Mouse (Mus musculus) lung, embryonic 16.5 days (tissue): ENCODE data around the gene Klhdc7b. TPM values are rescaled to one million over a fixed set of nuclear protein-coding genes. Genes with fewer than 3 reads are reported as not detected.

ENCODE experiments used
- ATAC-seq: fragments of 200-750 bp; cut with Nextera tagmentation; 2 replicates; pipeline ENCODE4 v1.8.0; 2017; ENCODE audit warnings: low read depth, mild to moderate bottlenecking, moderate library complexity
- H3K27ac ChIP-seq: fragments of 300-500 bp; sonication (generic); 2 replicates; pipeline ENCODE4 v1.5.1; 2014; ENCODE audit warnings: mild to moderate bottlenecking, control low read depth, low read length
- H3K27me3 ChIP-seq: fragments of 300-500 bp; sonication (generic); 2 replicates; pipeline ENCODE4 v1.6.1; 2014; ENCODE audit warnings: low read depth, low read length, mixed read lengths; ENCODE audit not compliant: control insufficient read depth, insufficient read depth
- H3K36me3 ChIP-seq: fragments of 300-500 bp; sonication (generic); 2 replicates; pipeline ENCODE4 v1.6.1; 2014; ENCODE audit warnings: low read length; ENCODE audit not compliant: control insufficient read depth, insufficient read depth
- H3K4me1 ChIP-seq: fragments of 300-500 bp; sonication (generic); replicated peaks from 2 replicates; pipeline ENCODE4 v1.6.1; 2014; ENCODE audit warnings: low read length, mixed read lengths; ENCODE audit not compliant: control insufficient read depth, insufficient read depth
- H3K4me2 ChIP-seq: fragments of 300-500 bp; sonication (generic); 2 replicates; pipeline ENCODE4 v1.6.1; 2014; ENCODE audit warnings: low read depth, low read length, control low read depth
- H3K4me3 ChIP-seq: fragments of 300-500 bp; sonication (generic); 2 replicates; pipeline ENCODE4 v1.5.1; 2014; ENCODE audit warnings: mild to moderate bottlenecking, low read length, control low read depth
- H3K9ac ChIP-seq: fragments of 300-500 bp; sonication (generic); 2 replicates; pipeline ENCODE4 v1.6.1; 2014; ENCODE audit warnings: low read length, control low read depth
- H3K9me3 ChIP-seq: fragments of 300-500 bp; sonication (generic); 2 replicates; pipeline ENCODE4 v1.6.1; 2016; ENCODE audit warnings: low read length; ENCODE audit not compliant: control insufficient read depth
- WGBS: fragments of 180-500 bp; shearing (Covaris S2); extraction: QIAGEN DNeasy Blood & Tissue Kit; methylation state at CpG from one replicate; pipeline ENCODE4 v1.1.7; 2014; 5-methylcytosine and 5-hydroxymethylcytosine counted together
- polyA plus RNA-seq: library from polyadenylated mRNA; unstranded; fragments of >200 nt; fragmentation: Nextera tagmentation; extraction: Ambion mirVana; gene quantifications from 2 replicates; pipeline ENCODE4 v1.2.1, GENCODE M21; 2015

The Klhdc7b gene
- polyA plus RNA-seq, 1 experiment from 2014 or later, result 0.04 TPM

- no peaks in the 10 kb centered on the region for H3K36me3 ChIP-seq
Observed at GRCm38 (mm10) chr15:89406691-89407090, 22.0 kb downstream of the Klhdc7b start.

GRCm38 (mm10) chr15:89410118-89410517, 25.4 kb downstream of the Klhdc7b start, which contains the start of gene Syce3:
Gene Syce3, minus strand, starts transcription at chr15:89410503.
- Histone ChIP-seq H3K4me1 (no peaks in the 10 kb centered on the region), H3K4me2 (no peak within 1 kb of the TSS), H3K4me3 (no peak within 1 kb of the TSS), H3K36me3 (no peaks in the 10 kb centered on the region), H3K27me3 (no peaks in the 10 kb centered on the region), H3K9me3 (peaks cover 2% of the 10 kb centered on the region; the same call in 1 of the 2 replicates), H3K9ac (no peak within 1 kb of the TSS), H3K27ac (no peak within 1 kb of the TSS)
- 67% methylated on average over 11 of the region's 24 CpGs for WGBS
- ATAC-seq, result no peak

More at GRCm38 (mm10) chr15:89406691-89407090, 22.0 kb downstream of the Klhdc7b start:
- Histone ChIP-seq H3K27ac (no peak overlapping the region), H3K9ac (no peak overlapping the region), H3K4me2 (no peak overlapping the region), H3K4me1 (no peaks in the 10 kb centered on the region), H3K4me3 (no peak overlapping the region), H3K9me3 (peaks cover 2% of the 10 kb centered on the region; the same call in 1 of the 2 replicates), H3K27me3 (no peaks in the 10 kb centered on the region)
- ATAC-seq, result no peak

- Histone ChIP-seq H3K27ac (no peak overlapping the region), H3K4me3 (no peak overlapping the region), H3K36me3 (no peaks in the 10 kb centered on the region; the same call in 1 of the 2 replicates), H3K4me2 (no peak overlapping the region), H3K4me1 (no peaks in the 10 kb centered on the region), H3K27me3 (no peaks in the 10 kb centered on the region), H3K9ac (no peak overlapping the region), H3K9me3 (no peaks in the 10 kb centered on the region; the same call in 1 of the 2 replicates)
- ATAC-seq, result no peak
- WGBS, result 78% methylated on average over 8 of the region's 8 CpGs
Observed at GRCm38 (mm10) chr15:89415282-89415681, 30.6 kb downstream of the Klhdc7b start.

- Histone ChIP-seq H3K36me3 (peaks cover 3% of the 10 kb centered on the region; the same call in 1 of the 2 replicates), H3K4me2 (no peak overlapping the region), H3K27me3 (no peaks in the 10 kb centered on the region), H3K27ac (no peak overlapping the region), H3K9me3 (no peaks in the 10 kb centered on the region), H3K4me1 (no peaks in the 10 kb centered on the region; the same call in 1 of the 2 replicates), H3K9ac (no peak overlapping the region), H3K4me3 (no peak overlapping the region)
- no peak for ATAC-seq
- WGBS, result 88% methylated on average over 9 of the region's 9 CpGs
Observed at GRCm38 (mm10) chr15:89421938-89422337, 37.2 kb downstream of the Klhdc7b start.

GRCm38 (mm10) chr15:89424621-89425020, 39.9 kb downstream of the Klhdc7b start:
- no peak for ATAC-seq
- peaks cover 4% of the 10 kb centered on the region; the same call in 1 of the 2 replicates for H3K4me1 ChIP-seq
- H3K27me3 ChIP-seq, result no peaks in the 10 kb centered on the region
- no peaks in the 10 kb centered on the region for H3K9me3 ChIP-seq
- no peak overlapping the region for H3K4me2 ChIP-seq
- H3K4me3 ChIP-seq, result no peak overlapping the region
- H3K27ac ChIP-seq, result no peak overlapping the region
- H3K36me3 ChIP-seq, result peaks cover 5% of the 10 kb centered on the region
- H3K9ac ChIP-seq, result no peak overlapping the region
- WGBS, result 84% methylated on average over 8 of the region's 8 CpGs

GRCm38 (mm10) chr15:89425711-89426121, 41.0 kb downstream of the Klhdc7b start, which contains the start of gene Cpt1b:
Gene Cpt1b, minus strand, starts transcription at chr15:89425863.
- Histone ChIP-seq H3K9ac (no peak within 1 kb of the TSS), H3K4me1 (peaks cover 8% of the 10 kb centered on the region; the same call in 1 of the 2 replicates), H3K9me3 (no peaks in the 10 kb centered on the region), H3K27me3 (no peaks in the 10 kb centered on the region), H3K36me3 (peaks cover 5% of the 10 kb centered on the region), H3K4me3 (no peak within 1 kb of the TSS), H3K4me2 (no peak within 1 kb of the TSS), H3K27ac (no peak within 1 kb of the TSS)
- WGBS, result 39% methylated on average over 6 of the region's 6 CpGs
- ATAC-seq, result no peak

GRCm38 (mm10) chr15:89426716-89427115, 42.0 kb downstream of the Klhdc7b start:
- Histone ChIP-seq H3K27me3 (no peaks in the 10 kb centered on the region), H3K4me3 (no peak overlapping the region), H3K36me3 (peaks cover 5% of the 10 kb centered on the region), H3K9me3 (no peaks in the 10 kb centered on the region), H3K27ac (no peak overlapping the region), H3K4me1 (peaks cover 8% of the 10 kb centered on the region; the same call in 1 of the 2 replicates), H3K9ac (no peak overlapping the region), H3K4me2 (no peak overlapping the region)
- no peak for ATAC-seq
- 90% methylated on average over 10 of the region's 10 CpGs for WGBS

- H3K9ac ChIP-seq, result peak overlapping the region; percentile 85; the same call in 1 of the 2 replicates
- H3K36me3 ChIP-seq, result peaks cover 5% of the 10 kb centered on the region
- peak overlapping the region; percentile 84 for H3K4me3 ChIP-seq
- H3K27me3 ChIP-seq, result no peaks in the 10 kb centered on the region
- WGBS, result 82% methylated on average over 19 of the region's 19 CpGs
- no peak for ATAC-seq
- no peak overlapping the region for H3K27ac ChIP-seq
- H3K4me2 ChIP-seq, result peak overlapping the region; percentile 93
- H3K4me1 ChIP-seq, result peaks cover 8% of the 10 kb centered on the region; the same call in 1 of the 2 replicates
- no peaks in the 10 kb centered on the region for H3K9me3 ChIP-seq
Observed at GRCm38 (mm10) chr15:89428136-89428790, 43.5 kb downstream of the Klhdc7b start.

GRCm38 (mm10) chr15:89428821-89429351, 44.2 kb downstream of the Klhdc7b start:
- H3K4me2 ChIP-seq, result peak overlapping the region; percentile 93
- H3K27ac ChIP-seq, result peak overlapping the region; percentile 98; the same call in 1 of the 2 replicates
- peak; percentile 23 for ATAC-seq
- peak overlapping the region; percentile 84 for H3K4me3 ChIP-seq
- peak overlapping the region; percentile 85 for H3K9ac ChIP-seq
- peaks cover 8% of the 10 kb centered on the region; the same call in 1 of the 2 replicates for H3K4me1 ChIP-seq
- 3% methylated on average over 21 of the region's 22 CpGs for WGBS
- H3K36me3 ChIP-seq, result peaks cover 5% of the 10 kb centered on the region
- no peaks in the 10 kb centered on the region for H3K9me3 ChIP-seq
- no peaks in the 10 kb centered on the region for H3K27me3 ChIP-seq
